Comparison of ENCODE assay signal across 8 mouse cellular contexts in the genomic region with DNA sequence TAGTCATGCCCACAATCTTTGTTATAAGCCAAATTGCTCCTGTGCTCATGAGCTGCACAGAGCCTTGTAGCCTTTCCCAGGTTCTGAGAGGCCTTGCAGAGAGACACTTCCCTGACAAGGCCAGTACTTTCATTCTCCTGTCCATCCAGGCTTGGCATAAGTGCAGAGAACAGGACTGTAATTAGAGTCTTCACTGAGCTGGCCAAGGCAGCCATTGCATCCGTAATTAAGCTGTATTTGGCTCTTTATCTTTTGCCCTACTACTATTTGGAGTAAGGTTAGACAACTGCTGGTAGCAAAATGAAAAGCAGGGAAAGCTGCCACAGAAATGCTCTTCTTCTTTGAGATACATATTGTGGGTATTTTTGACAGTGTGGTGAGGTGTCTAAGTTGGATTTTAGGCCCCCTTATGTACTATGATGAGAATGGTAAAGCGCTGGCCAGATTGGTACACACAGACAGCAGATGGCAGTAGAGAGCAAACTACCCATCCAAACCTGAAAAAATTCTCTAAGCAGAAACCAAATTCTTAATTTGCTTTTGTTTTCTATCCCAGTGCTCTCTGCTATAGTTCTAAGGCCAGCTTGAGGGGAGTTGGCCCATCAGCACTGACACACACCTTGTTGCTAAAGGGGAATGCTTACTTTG. TPM values are rescaled to one million over a fixed set of nuclear protein-coding genes. Genes with fewer than 3 reads are reported as not detected.
DNase-seq lines count a peak whose midpoint lies in the region; ATAC-seq and TF ChIP-seq lines count a peak whose summit lies in the region.

No protein-coding gene starts in this region.

- no peaks in the 10 kb centered on the region for H3K9me3 ChIP-seq in heart, embryonic 12.5 days (replicated peaks)
- no peaks in the 10 kb centered on the region for H3K9me3 ChIP-seq in forebrain, embryonic 10.5 days
- H3K9me3 ChIP-seq in midbrain, embryonic 11.5 days (ENCODE audit: control insufficient read depth, low read length): no peaks in the 10 kb centered on the region
- H3K9me3 ChIP-seq in stomach, postnatal 0 days (ENCODE audit: control insufficient read depth, low read length): no peaks in the 10 kb centered on the region

- no peaks in the 10 kb centered on the region for H3K4me1 ChIP-seq in heart, embryonic 12.5 days (replicated peaks)
- peaks cover 17% of the 10 kb centered on the region for H3K4me1 ChIP-seq in forebrain, embryonic 10.5 days
- peaks cover 9% of the 10 kb centered on the region for H3K4me1 ChIP-seq in midbrain, embryonic 11.5 days (ENCODE audit: control insufficient read depth, insufficient read depth, low read length)
- no peaks in the 10 kb centered on the region for H3K4me1 ChIP-seq in stomach, postnatal 0 days (replicated peaks; ENCODE audit: control insufficient read depth, insufficient read depth)

- DNase-seq in heart, adult 8-10 months (ENCODE audit: low spot score): peak; percentile 42
- DNase-seq in CD4-positive, CD25-positive, alpha-beta regulatory T cell, adult 2 months (ENCODE audit: low read depth, low spot score): peak; percentile 53
- peak; percentile 69 for DNase-seq in brain, adult 2 months (ENCODE audit: low read depth, low spot score)
- DNase-seq in forebrain, embryonic 10.5 days (ENCODE audit: extremely low spot score, low spot score): peak; percentile 22
- DNase-seq in layer of hippocampus, adult 2 months (ENCODE audit: low spot score in 2 of 2): peak; percentile 29 to 65
- peak; percentile 91 for DNase-seq in midbrain, embryonic 11.5 days (ENCODE audit: low spot score, missing footprints)
- peak; percentile 18 for DNase-seq in stomach, postnatal 0 days (ENCODE audit: low spot score)

- H3K36me3 ChIP-seq in heart, embryonic 12.5 days: no peaks in the 10 kb centered on the region
- H3K36me3 ChIP-seq in forebrain, embryonic 10.5 days (replicated peaks): no peaks in the 10 kb centered on the region
- H3K36me3 ChIP-seq in midbrain, embryonic 11.5 days (ENCODE audit: control insufficient read depth, insufficient read depth, low read length): no peaks in the 10 kb centered on the region
- H3K36me3 ChIP-seq in stomach, postnatal 0 days (ENCODE audit: control insufficient read depth, insufficient read depth, low read length): no peaks in the 10 kb centered on the region

- TF ChIP-seq EP300 in stomach, postnatal 0 days (optimal IDR thresholded peaks at IDR 0.05): no peak

- H3K9ac ChIP-seq in heart, embryonic 12.5 days: no peak overlapping the region
- no peak overlapping the region for H3K9ac ChIP-seq in midbrain, embryonic 11.5 days (ENCODE audit: low read length)
- H3K9ac ChIP-seq in stomach, postnatal 0 days (ENCODE audit: low read length): no peak overlapping the region

- no peak overlapping the region for H3K4me2 ChIP-seq in heart, embryonic 12.5 days
- no peak overlapping the region for H3K4me2 ChIP-seq in midbrain, embryonic 11.5 days
- H3K4me2 ChIP-seq in stomach, postnatal 0 days (replicated peaks; ENCODE audit: low read depth): no peak overlapping the region

- no peak overlapping the region for H3K4me3 ChIP-seq in heart, embryonic 12.5 days
- no peak overlapping the region for H3K4me3 ChIP-seq in forebrain, embryonic 10.5 days
- no peak overlapping the region for H3K4me3 ChIP-seq in layer of hippocampus, adult 2 months
- no peak overlapping the region for H3K4me3 ChIP-seq in midbrain, embryonic 11.5 days (ENCODE audit: low read depth, low read length)
- H3K4me3 ChIP-seq in stomach, postnatal 0 days (ENCODE audit: low read depth, low read length): no peak overlapping the region

- no peaks in the 10 kb centered on the region for H3K27me3 ChIP-seq in heart, embryonic 12.5 days (replicated peaks)
- H3K27me3 ChIP-seq in forebrain, embryonic 10.5 days (ENCODE audit: poor library complexity, severe bottlenecking): no peaks in the 10 kb centered on the region
- no peaks in the 10 kb centered on the region for H3K27me3 ChIP-seq in midbrain, embryonic 11.5 days (ENCODE audit: control insufficient read depth, insufficient read depth, low read length)
- no peaks in the 10 kb centered on the region for H3K27me3 ChIP-seq in stomach, postnatal 0 days (ENCODE audit: control insufficient read depth, insufficient read depth, low read length)

- peak; percentile 91 for TF ChIP-seq CTCF in layer of hippocampus, adult 2 months (conservative IDR thresholded peaks at IDR 0.05)
- peak; percentile 75 for TF ChIP-seq CTCF in stomach, postnatal 0 days (IDR thresholded peaks at IDR 0.05; ENCODE audit: low read depth)

- 42% methylated on average over 2 of the region's 2 CpGs for WGBS in heart, embryonic 12.5 days
- WGBS in forebrain, embryonic 10.5 days: 43% methylated on average over 2 of the region's 2 CpGs
- WGBS in midbrain, embryonic 11.5 days: 38% methylated on average over 2 of the region's 2 CpGs
- 47% methylated on average over 2 of the region's 2 CpGs for WGBS in stomach, postnatal 0 days

- no peak overlapping the region for H3K27ac ChIP-seq in heart, embryonic 12.5 days (ENCODE audit: poor library complexity, severe bottlenecking)
- no peak overlapping the region for H3K27ac ChIP-seq in forebrain, embryonic 10.5 days
- peak overlapping the region; percentile 63 for H3K27ac ChIP-seq in layer of hippocampus, adult 2 months
- H3K27ac ChIP-seq in midbrain, embryonic 11.5 days (ENCODE audit: low read depth, low read length): no peak overlapping the region
- no peak overlapping the region for H3K27ac ChIP-seq in stomach, postnatal 0 days (replicated peaks)

- no peak for ATAC-seq in heart, embryonic 12.5 days (ENCODE audit: insufficient number of reproducible peaks, low FRiP score)
- ATAC-seq in midbrain, embryonic 11.5 days (ENCODE audit: low FRiP score): peak; percentile 70; the same call in 1 of the 2 replicates
- no peak for ATAC-seq in stomach, postnatal 0 days (ENCODE audit: low FRiP score, low TSS enrichment)

RNA-seq across cellular contexts. Expression of a gene that starts 36.4 kb away (rescaled TPM):
- total RNA-seq in heart, adult 8-10 months (2022): 1 to 10 TPM; 1.5 to 2.4 (median 1.7) TPM
- 0.19 and 0.39 TPM in 2 replicates for polyA plus RNA-seq in heart, embryonic 12.5 days (2016; fragmentation: Nextera tagmentation; extraction: Ambion mirVana)
- polyA plus RNA-seq in forebrain, embryonic 10.5 days (2016; fragmentation: Nextera tagmentation; extraction: Ambion mirVana): 0.12 TPM in 1 of 2 replicates, not detected in the other
- 1 to 10 TPM; 2.4 to 3.1 TPM for total RNA-seq in layer of hippocampus, adult 2 months (2021)
- 0.11 TPM in 1 of 2 replicates, not detected in the other for polyA plus RNA-seq in midbrain, embryonic 11.5 days (2014; fragmentation: Nextera tagmentation; extraction: Ambion mirVana)
- 0.08 TPM in 2 replicates for polyA plus RNA-seq in stomach, postnatal 0 days (2015; fragmentation: Nextera tagmentation; extraction: Ambion mirVana)

Comparison
In these comparisons a context has a peak if more than half of its experiments do, and no peak if none do; other contexts are left out.
1. DNase-seq: peak in every context shown above with its lines; median percentile 91 in midbrain, embryonic 11.5 days; 69 in brain, adult 2 months; 53 in CD4-positive, CD25-positive, alpha-beta regulatory T cell, adult 2 months; 47 in layer of hippocampus, adult 2 months; 42 in heart, adult 8-10 months; 22 in forebrain, embryonic 10.5 days; 18 in stomach, postnatal 0 days.